Mouse (Mus musculus) cerebellum, adult (tissue): ENCODE data around the gene Abcb4.
"Not testable (repeated sequence)": the region's sequence is repeated elsewhere in the genome, so short reads cannot be mapped to it uniquely, and the experiment has no call there.

Experiments used
- ATAC-seq: cut with Nextera tagmentation; 2 replicates; pipeline ENCODE4 v1.9.2; 2017; ENCODE audit warnings: mild to moderate bottlenecking, moderate library complexity, mixed read lengths; ENCODE audit not compliant: insufficient number of reproducible peaks, low FRiP score, low TSS enrichment

Gene Abcb4

DNA sequence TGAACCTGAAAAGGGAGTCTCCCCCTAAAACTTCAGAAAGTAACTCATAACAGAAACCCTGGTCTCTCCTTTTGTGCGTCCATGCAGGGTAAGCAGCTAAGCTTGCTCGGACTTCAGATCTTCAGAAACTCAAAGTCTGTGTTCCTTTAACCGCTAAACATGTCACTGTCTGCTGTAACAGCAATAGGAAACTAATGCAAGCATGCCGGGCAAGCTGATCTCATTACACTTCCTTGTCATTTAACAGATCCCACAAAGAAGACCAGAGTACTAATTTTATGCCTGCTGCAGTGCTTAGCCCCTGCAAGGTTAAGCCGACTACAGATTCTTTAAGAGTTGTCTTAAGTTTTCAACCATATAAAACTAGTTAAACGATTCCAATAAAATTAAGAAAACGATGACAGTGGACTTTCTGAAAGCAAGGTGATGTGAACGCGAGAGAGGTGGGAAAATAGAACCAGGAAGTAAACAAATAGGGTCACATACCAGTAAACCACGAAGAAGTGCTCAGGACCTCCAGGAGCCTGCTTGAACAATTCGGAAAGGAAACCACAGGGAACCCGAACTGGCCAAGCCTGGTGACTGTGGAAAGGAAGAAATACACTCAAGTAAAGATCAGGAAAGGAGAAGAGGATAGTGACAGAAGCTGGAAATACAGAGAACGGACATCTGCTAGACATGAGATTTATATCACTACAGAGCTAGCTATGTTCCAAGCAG, 102.6 kb downstream of the Abcb4 start:
- ATAC-seq, result no peak; the same call in 1 of the 2 replicates

- peak; percentile 97 for ATAC-seq
Observed at GRCm38 (mm10) chr5:8996686-8997512, 103.4 kb downstream of the Abcb4 start, which contains the start of gene Crot. TSS of gene Crot (minus strand) at chr5:8997324.

- ATAC-seq, result peak; percentile 22; the same call in 1 of the 2 replicates
Observed at GRCm38 (mm10) chr5:8997513-8997895, 104.0 kb downstream of the Abcb4 start.

DNA sequence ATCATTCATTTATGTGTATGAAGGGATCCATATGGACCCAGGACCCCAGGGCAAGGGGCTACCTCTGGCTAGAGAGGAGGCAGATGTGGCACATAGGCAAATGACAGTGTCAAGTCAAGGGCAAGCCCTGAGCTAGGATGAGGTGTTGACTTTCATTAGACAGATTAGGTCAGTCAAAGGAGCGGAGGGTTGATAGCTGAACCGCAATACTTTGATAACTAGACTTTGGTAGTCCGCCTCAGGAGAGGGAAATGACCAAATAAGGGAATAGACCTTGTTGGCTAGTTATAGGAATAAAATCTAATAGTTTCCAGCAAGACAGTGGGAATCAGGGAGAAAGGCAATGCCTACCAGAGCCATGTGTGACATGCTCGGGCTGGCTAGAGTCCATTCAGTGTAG, 105.6 kb downstream of the Abcb4 start:
- ATAC-seq, result no peak

- not testable (repeated sequence) for ATAC-seq
Observed at GRCm38 (mm10) chr5:9000006-9000405, 106.5 kb downstream of the Abcb4 start.

DNA sequence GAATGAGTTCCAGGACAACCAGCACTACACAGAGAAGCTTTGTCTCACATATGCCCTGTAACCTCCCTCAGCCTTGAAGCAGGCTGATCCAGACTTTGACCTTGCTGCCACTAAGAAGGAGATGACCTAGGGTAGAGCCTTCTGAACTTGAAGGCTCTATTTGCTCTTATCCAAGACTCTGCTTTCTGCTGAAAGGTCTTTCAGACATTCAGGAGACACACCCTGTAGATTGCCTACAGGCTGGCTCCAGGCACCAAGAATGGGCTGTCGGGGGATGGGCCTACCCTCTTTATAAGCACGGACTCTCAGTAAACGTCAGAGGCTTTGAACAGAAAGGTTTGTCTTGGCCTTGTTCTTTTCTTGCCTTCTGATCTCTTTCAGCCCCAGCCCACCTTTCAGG, 113.1 kb downstream of the Abcb4 start:
- ATAC-seq, result not testable (repeated sequence)
